Mouse (Mus musculus): ENCODE data around the gene Clstn3. TPM values are rescaled to one million over a fixed set of nuclear protein-coding genes. Genes with fewer than 3 reads are reported as not detected.

The Clstn3 gene
- polyA plus RNA-seq, 1 experiment from 2014 or later: 6.4 TPM

- DNase-seq (ENCODE audit: low spot score) (no peak), ATAC-seq (replicated peaks; ENCODE audit: insufficient number of reproducible peaks, low FRiP score, low TSS enrichment, low read depth) (no peak)
- no peaks in the 10 kb centered on the region for H3K27me3 ChIP-seq (ENCODE audit: control insufficient read depth, insufficient read depth, low read length)
- H3K4me3 ChIP-seq (ENCODE audit: low read depth, low read length): no peak overlapping the region
- H3K27ac ChIP-seq (replicated peaks; ENCODE audit: low read depth, low read length): no peak overlapping the region
- no peaks in the 10 kb centered on the region for H3K36me3 ChIP-seq (replicated peaks; ENCODE audit: control insufficient read depth, insufficient read depth, low read depth, low read length)
- no peaks in the 10 kb centered on the region for H3K9me3 ChIP-seq (replicated peaks; ENCODE audit: control insufficient read depth, low read length)
- no peaks in the 10 kb centered on the region for H3K4me1 ChIP-seq (ENCODE audit: control insufficient read depth, insufficient read depth, low read length)
- H3K4me2 ChIP-seq (ENCODE audit: low read depth, low read length): no peak overlapping the region
- no peak overlapping the region for H3K9ac ChIP-seq (replicated peaks; ENCODE audit: low read length)
- WGBS: 73% methylated on average over 4 of the region's 4 CpGs
Measured at GRCm38 (mm10) chr6:124501473-124501872, 36.9 kb upstream of the Clstn3 start.

GRCm38 (mm10) chr6:124499914-124500566 lies 35.4 kb upstream of the Clstn3 start:
- Histone ChIP-seq H3K27me3 (ENCODE audit: control insufficient read depth, insufficient read depth, low read length) (no peaks in the 10 kb centered on the region), H3K9me3 (replicated peaks; ENCODE audit: control insufficient read depth, low read length) (no peaks in the 10 kb centered on the region), H3K4me1 (ENCODE audit: control insufficient read depth, insufficient read depth, low read length) (no peaks in the 10 kb centered on the region), H3K4me3 (ENCODE audit: low read depth, low read length) (no peak overlapping the region), H3K36me3 (replicated peaks; ENCODE audit: control insufficient read depth, insufficient read depth, low read depth, low read length) (no peaks in the 10 kb centered on the region), H3K4me2 (ENCODE audit: low read depth, low read length) (no peak overlapping the region), H3K27ac (replicated peaks; ENCODE audit: low read depth, low read length) (no peak overlapping the region), H3K9ac (replicated peaks; ENCODE audit: low read length) (no peak overlapping the region)
- DNase-seq (ENCODE audit: low spot score) (no peak), ATAC-seq (replicated peaks; ENCODE audit: insufficient number of reproducible peaks, low FRiP score, low TSS enrichment, low read depth) (no peak)
- 42% methylated on average over 10 of the region's 10 CpGs for WGBS

GRCm38 (mm10) chr6:124496054-124496453 lies 31.5 kb upstream of the Clstn3 start:
- H3K27ac ChIP-seq (replicated peaks; ENCODE audit: low read depth, low read length): no peak overlapping the region
- 91% methylated on average over 5 of the region's 5 CpGs for WGBS

GRCm38 (mm10) chr6:124493886-124494285 lies 29.3 kb upstream of the Clstn3 start:
- Histone ChIP-seq H3K9me3 (replicated peaks; ENCODE audit: control insufficient read depth, low read length) (no peaks in the 10 kb centered on the region), H3K4me3 (ENCODE audit: low read depth, low read length) (no peak overlapping the region), H3K9ac (replicated peaks; ENCODE audit: low read length) (no peak overlapping the region), H3K27ac (replicated peaks; ENCODE audit: low read depth, low read length) (no peak overlapping the region), H3K4me2 (ENCODE audit: low read depth, low read length) (no peak overlapping the region), H3K27me3 (ENCODE audit: control insufficient read depth, insufficient read depth, low read length) (no peaks in the 10 kb centered on the region), H3K36me3 (replicated peaks; ENCODE audit: control insufficient read depth, insufficient read depth, low read depth, low read length) (no peaks in the 10 kb centered on the region), H3K4me1 (ENCODE audit: control insufficient read depth, insufficient read depth, low read length) (no peaks in the 10 kb centered on the region)
- no peak for DNase-seq (ENCODE audit: low spot score)
- WGBS: 84% methylated on average over 5 of the region's 5 CpGs
- no peak for ATAC-seq (replicated peaks; ENCODE audit: insufficient number of reproducible peaks, low FRiP score, low TSS enrichment, low read depth)

More at GRCm38 (mm10) chr6:124496054-124496453, 31.5 kb upstream of the Clstn3 start:
- Histone ChIP-seq H3K9me3 (replicated peaks; ENCODE audit: control insufficient read depth, low read length) (no peaks in the 10 kb centered on the region), H3K27me3 (ENCODE audit: control insufficient read depth, insufficient read depth, low read length) (no peaks in the 10 kb centered on the region), H3K4me3 (ENCODE audit: low read depth, low read length) (no peak overlapping the region), H3K9ac (replicated peaks; ENCODE audit: low read length) (no peak overlapping the region), H3K4me1 (ENCODE audit: control insufficient read depth, insufficient read depth, low read length) (no peaks in the 10 kb centered on the region), H3K36me3 (replicated peaks; ENCODE audit: control insufficient read depth, insufficient read depth, low read depth, low read length) (no peaks in the 10 kb centered on the region), H3K4me2 (ENCODE audit: low read depth, low read length) (no peak overlapping the region)
- DNase-seq (ENCODE audit: low spot score): no peak
- ATAC-seq (replicated peaks; ENCODE audit: insufficient number of reproducible peaks, low FRiP score, low TSS enrichment, low read depth): no peak

- Histone ChIP-seq H3K4me3 (ENCODE audit: low read depth, low read length) (no peak within 1 kb of the TSS), H3K27me3 (ENCODE audit: control insufficient read depth, insufficient read depth, low read length) (no peaks in the 10 kb centered on the region), H3K9ac (replicated peaks; ENCODE audit: low read length) (no peak within 1 kb of the TSS), H3K4me2 (ENCODE audit: low read depth, low read length) (no peak within 1 kb of the TSS), H3K27ac (replicated peaks; ENCODE audit: low read depth, low read length) (no peak within 1 kb of the TSS), H3K36me3 (replicated peaks; ENCODE audit: control insufficient read depth, insufficient read depth, low read depth, low read length) (no peaks in the 10 kb centered on the region), H3K4me1 (ENCODE audit: control insufficient read depth, insufficient read depth, low read length) (no peaks in the 10 kb centered on the region), H3K9me3 (replicated peaks; ENCODE audit: control insufficient read depth, low read length) (no peaks in the 10 kb centered on the region)
- WGBS: 37% methylated on average over 4 of the region's 4 CpGs
- DNase-seq (ENCODE audit: low spot score): peak; percentile 88
- peak; percentile 87 for ATAC-seq (replicated peaks; ENCODE audit: insufficient number of reproducible peaks, low FRiP score, low TSS enrichment, low read depth)
Measured at GRCm38 (mm10) chr6:124492842-124493561, 28.4 kb upstream of the Clstn3 start, which contains the start of gene C1rl. Gene C1rl (plus strand): TSS chr6:124493113.

- Histone ChIP-seq H3K9me3 (replicated peaks; ENCODE audit: control insufficient read depth, low read length) (no peaks in the 10 kb centered on the region), H3K27ac (replicated peaks; ENCODE audit: low read depth, low read length) (no peak overlapping the region), H3K4me3 (ENCODE audit: low read depth, low read length) (no peak overlapping the region), H3K36me3 (replicated peaks; ENCODE audit: control insufficient read depth, insufficient read depth, low read depth, low read length) (no peaks in the 10 kb centered on the region), H3K9ac (replicated peaks; ENCODE audit: low read length) (no peak overlapping the region), H3K27me3 (ENCODE audit: control insufficient read depth, insufficient read depth, low read length) (no peaks in the 10 kb centered on the region), H3K4me1 (ENCODE audit: control insufficient read depth, insufficient read depth, low read length) (no peaks in the 10 kb centered on the region), H3K4me2 (ENCODE audit: low read depth, low read length) (no peak overlapping the region)
- no peak for DNase-seq (ENCODE audit: low spot score)
- WGBS: 79% methylated on average over 6 of the region's 6 CpGs
- ATAC-seq (replicated peaks; ENCODE audit: insufficient number of reproducible peaks, low FRiP score, low TSS enrichment, low read depth): no peak
Measured at GRCm38 (mm10) chr6:124491427-124491826, 26.8 kb upstream of the Clstn3 start.

- no peak for ATAC-seq (replicated peaks; ENCODE audit: insufficient number of reproducible peaks, low FRiP score, low TSS enrichment, low read depth)
- no peaks in the 10 kb centered on the region for H3K36me3 ChIP-seq (replicated peaks; ENCODE audit: control insufficient read depth, insufficient read depth, low read depth, low read length)
- H3K4me1 ChIP-seq (ENCODE audit: control insufficient read depth, insufficient read depth, low read length): no peaks in the 10 kb centered on the region
- H3K27ac ChIP-seq (replicated peaks; ENCODE audit: low read depth, low read length): no peak overlapping the region
- H3K9ac ChIP-seq (replicated peaks; ENCODE audit: low read length): no peak overlapping the region
- H3K4me3 ChIP-seq (ENCODE audit: low read depth, low read length): no peak overlapping the region
- WGBS: 85% methylated on average over 4 of the region's 4 CpGs
- no peaks in the 10 kb centered on the region for H3K27me3 ChIP-seq (ENCODE audit: control insufficient read depth, insufficient read depth, low read length)
- DNase-seq (ENCODE audit: low spot score): no peak
- H3K4me2 ChIP-seq (ENCODE audit: low read depth, low read length): no peak overlapping the region
- no peaks in the 10 kb centered on the region for H3K9me3 ChIP-seq (replicated peaks; ENCODE audit: control insufficient read depth, low read length)
Measured at GRCm38 (mm10) chr6:124488952-124489351, 24.4 kb upstream of the Clstn3 start.

GRCm38 (mm10) chr6:124487509-124487908 lies 22.9 kb upstream of the Clstn3 start:
- H3K9me3 ChIP-seq (replicated peaks; ENCODE audit: control insufficient read depth, low read length): no peaks in the 10 kb centered on the region
- H3K9ac ChIP-seq (replicated peaks; ENCODE audit: low read length): no peak overlapping the region
- WGBS: 52% methylated on average over 2 of the region's 2 CpGs

More at GRCm38 (mm10) chr6:124487509-124487908, 22.9 kb upstream of the Clstn3 start:
- Histone ChIP-seq H3K4me3 (ENCODE audit: low read depth, low read length) (no peak overlapping the region), H3K4me1 (ENCODE audit: control insufficient read depth, insufficient read depth, low read length) (no peaks in the 10 kb centered on the region), H3K36me3 (replicated peaks; ENCODE audit: control insufficient read depth, insufficient read depth, low read depth, low read length) (no peaks in the 10 kb centered on the region), H3K27me3 (ENCODE audit: control insufficient read depth, insufficient read depth, low read length) (no peaks in the 10 kb centered on the region), H3K4me2 (ENCODE audit: low read depth, low read length) (no peak overlapping the region), H3K27ac (replicated peaks; ENCODE audit: low read depth, low read length) (no peak overlapping the region)
- ATAC-seq (replicated peaks; ENCODE audit: insufficient number of reproducible peaks, low FRiP score, low TSS enrichment, low read depth) (no peak), DNase-seq (ENCODE audit: low spot score) (no peak)

All from embryonic facial prominence, embryonic 11.5 days (tissue).